Comparison of ENCODE assay signal across 8 mouse cellular contexts in genomic region chr11:67100169-67100568, GRCm38 (mm10). TPM values are rescaled to one million over a fixed set of nuclear protein-coding genes. Genes with fewer than 3 reads are reported as not detected.
DNase-seq lines count a peak whose midpoint lies in the region; ATAC-seq lines count a peak whose summit lies in the region.

No protein-coding gene starts in this region.

- intact Hi-C loops in heart, postnatal 10 days (cut with DNase I): loop anchor here (5.0 kb wide), 1 partner anchor 78 kb away; no protein-coding TSS in a partner anchor

- no peak overlapping the region for H3K4me2 ChIP-seq in embryonic facial prominence, embryonic 14.5 days (ENCODE audit: low read depth, low read length)

- no peak overlapping the region for H3K4me3 ChIP-seq in heart, embryonic 10.5 days
- H3K4me3 ChIP-seq in embryonic facial prominence, embryonic 14.5 days (ENCODE audit: low read depth, low read length): no peak overlapping the region

- H3K4me1 ChIP-seq in heart, embryonic 10.5 days: peaks cover 8% of the 10 kb centered on the region; the same call in 1 of the 2 replicates
- no peaks in the 10 kb centered on the region for H3K4me1 ChIP-seq in embryonic facial prominence, embryonic 14.5 days (ENCODE audit: control insufficient read depth, insufficient read depth, low read length)

- H3K9ac ChIP-seq in embryonic facial prominence, embryonic 14.5 days (ENCODE audit: low read depth, low read length): no peak overlapping the region

- WGBS in heart, embryonic 10.5 days: 28% methylated on average over 6 of the region's 6 CpGs
- WGBS in embryonic facial prominence, embryonic 14.5 days: 31% methylated on average over 6 of the region's 6 CpGs

- H3K27ac ChIP-seq in heart, embryonic 10.5 days: no peak overlapping the region
- H3K27ac ChIP-seq in embryonic facial prominence, embryonic 14.5 days (replicated peaks; ENCODE audit: low read depth, low read length): no peak overlapping the region

- no peak for ATAC-seq in embryonic facial prominence, embryonic 14.5 days (ENCODE audit: low read depth)
- ATAC-seq in megakaryocyte, adult 5-6 weeks (ENCODE audit: poor library complexity, severe bottlenecking): peak; percentile 56; the same call in 1 of the 2 replicates
- no peak for ATAC-seq in erythroid progenitor cell, adult 5-6 weeks (replicated peaks; ENCODE audit: low FRiP score, poor library complexity, severe bottlenecking)

- peak; percentile 38 to 66 for DNase-seq in heart, postnatal 10 days
- no peak for DNase-seq in heart, embryonic 10.5 days (ENCODE audit: low spot score)
- DNase-seq in urinary bladder, postnatal 14 days (ENCODE audit: low spot score): peak; percentile 23
- DNase-seq in urinary bladder, postnatal 10 days (ENCODE audit: low spot score): no peak
- DNase-seq in embryonic facial prominence, embryonic 14.5 days (ENCODE audit: low spot score): peak; percentile 30
- DNase-seq in spleen, postnatal 14 days (ENCODE audit: low spot score in 2 of 2): no peak

- no peaks in the 10 kb centered on the region for H3K9me3 ChIP-seq in heart, embryonic 10.5 days
- no peaks in the 10 kb centered on the region for H3K9me3 ChIP-seq in embryonic facial prominence, embryonic 14.5 days (ENCODE audit: control insufficient read depth, low read length)

- H3K36me3 ChIP-seq in heart, embryonic 10.5 days: no peaks in the 10 kb centered on the region
- no peaks in the 10 kb centered on the region for H3K36me3 ChIP-seq in embryonic facial prominence, embryonic 14.5 days (ENCODE audit: control insufficient read depth, insufficient read depth, low read length)

- peaks cover 37% of the 10 kb centered on the region for H3K27me3 ChIP-seq in heart, embryonic 10.5 days (ENCODE audit: insufficient read depth, poor library complexity, severe bottlenecking)
- no peaks in the 10 kb centered on the region for H3K27me3 ChIP-seq in embryonic facial prominence, embryonic 14.5 days (replicated peaks; ENCODE audit: control insufficient read depth, insufficient read depth, low read length)

RNA-seq across cellular contexts. Expression of gene Myh3, which starts 22.1 kb away (rescaled TPM):
- total RNA-seq in heart, postnatal 10 days (2021): under 1 TPM in 1 of 2 experiments, not detected in 1; 0.05 TPM
- polyA plus RNA-seq in heart, embryonic 10.5 days (2016; fragmentation: Nextera tagmentation; extraction: Ambion mirVana): 0.04 TPM in 2 replicates
- polyA plus RNA-seq in embryonic facial prominence, embryonic 14.5 days (2014; fragmentation: Nextera tagmentation; extraction: Ambion mirVana): 368 and 488 TPM in 2 replicates
- total RNA-seq in megakaryocyte, adult 5-6 weeks (2015): 0.07 TPM in 1 of 2 replicates, not detected in the other
- not detected in 2 replicates for total RNA-seq in megakaryocyte, adult 5-6 weeks (2017)
- total RNA-seq in erythroid progenitor cell, adult 5-6 weeks (2015; ENCODE audit: low replicate concordance): not detected in 2 replicates
- not detected in 2 replicates for total RNA-seq in erythroid progenitor cell, adult 5-6 weeks (2017; ENCODE audit: low replicate concordance)

RNA-seq across cellular contexts. Expression of gene Sco1, which starts 47.7 kb away (rescaled TPM):
- 10 to 100 TPM; 17.8 to 19.2 TPM for total RNA-seq in heart, postnatal 10 days (2021)
- 21.7 and 26.6 TPM in 2 replicates for polyA plus RNA-seq in heart, embryonic 10.5 days (2016; fragmentation: Nextera tagmentation; extraction: Ambion mirVana)
- polyA plus RNA-seq in embryonic facial prominence, embryonic 14.5 days (2014; fragmentation: Nextera tagmentation; extraction: Ambion mirVana): 13.4 and 14.9 TPM in 2 replicates
- 5.5 and 6.7 TPM in 2 replicates for total RNA-seq in megakaryocyte, adult 5-6 weeks (2015)
- total RNA-seq in megakaryocyte, adult 5-6 weeks (2017): 19.1 and 20.6 TPM in 2 replicates
- 2.5 TPM in 1 of 2 replicates, not detected in the other for total RNA-seq in erythroid progenitor cell, adult 5-6 weeks (2015; ENCODE audit: low replicate concordance)
- 2.2 and 2.9 TPM in 2 replicates for total RNA-seq in erythroid progenitor cell, adult 5-6 weeks (2017; ENCODE audit: low replicate concordance)

RNA-seq across cellular contexts. Expression of gene Adprm, which starts 47.8 kb away (rescaled TPM):
- 10 to 100 TPM; 14.5 to 15.8 TPM for total RNA-seq in heart, postnatal 10 days (2021)
- polyA plus RNA-seq in heart, embryonic 10.5 days (2016; fragmentation: Nextera tagmentation; extraction: Ambion mirVana): 21.7 and 22.6 TPM in 2 replicates
- 30.4 and 31.9 TPM in 2 replicates for polyA plus RNA-seq in embryonic facial prominence, embryonic 14.5 days (2014; fragmentation: Nextera tagmentation; extraction: Ambion mirVana)
- 37.3 and 38.8 TPM in 2 replicates for total RNA-seq in megakaryocyte, adult 5-6 weeks (2015)
- 28.5 and 37.2 TPM in 2 replicates for total RNA-seq in megakaryocyte, adult 5-6 weeks (2017)
- total RNA-seq in erythroid progenitor cell, adult 5-6 weeks (2015; ENCODE audit: low replicate concordance): 5.0 and 34.8 TPM in 2 replicates
- 3.2 and 8.5 TPM in 2 replicates for total RNA-seq in erythroid progenitor cell, adult 5-6 weeks (2017; ENCODE audit: low replicate concordance)

Comparison
In these comparisons a context has a peak if more than half of its experiments do, and no peak if none do; other contexts are left out.
1. DNase-seq: peak in heart, postnatal 10 days (2 of 2), urinary bladder, postnatal 14 days (single experiment) and embryonic facial prominence, embryonic 14.5 days (single experiment); none in heart, embryonic 10.5 days (single experiment), urinary bladder, postnatal 10 days (single experiment) and spleen, postnatal 14 days (0 of 2).